Mouse (Mus musculus) MEL (cell line): ENCODE data around the gene Col6a4. TPM values are rescaled to one million over a fixed set of nuclear protein-coding genes. Genes with fewer than 3 reads are reported as not detected.

Source experiments
- DNase-seq: peaks from one replicate; pipeline ENCODE4 v3.0.0; 2011; ENCODE audit warnings: low read depth, low spot score
- H3K27ac ChIP-seq: 2 replicates; pipeline ENCODE4 v1.5.1; 2012; ENCODE audit warnings: low read depth, mild to moderate bottlenecking, control low read depth, low read length, moderate library complexity; ENCODE audit not compliant: control insufficient read depth
- H3K27me3 ChIP-seq, 2 experiments: fragments of 150-350 bp in 1 of 2; sonication (generic) in 1 of 2; 2 replicates each; pipeline ENCODE4 v1.6.1; 2012; ENCODE audit warnings: low read length in 2 of 2, mild to moderate bottlenecking in 2 of 2, improper control_type of control experiment in 1 of 2, moderate library complexity in 1 of 2; ENCODE audit not compliant: insufficient read depth in 2 of 2, control insufficient read depth in 1 of 2
- H3K36me3 ChIP-seq, 2 experiments: 2 replicates each; pipeline ENCODE4 v1.6.1; 2012 to 2014; ENCODE audit warnings: low read length in 2 of 2, improper control_type of control experiment in 1 of 2, inconsistent platforms in 1 of 2, mild to moderate bottlenecking in 1 of 2; ENCODE audit not compliant: insufficient read depth in 2 of 2, control insufficient read depth in 1 of 2
- H3K4me1 ChIP-seq, 2 experiments: fragments of 150-350 bp in 1 of 2; sonication (generic) in 1 of 2; 2 replicates each; pipeline ENCODE4 v1.6.1; 2012; ENCODE audit warnings: low read length in 2 of 2, improper control_type of control experiment in 1 of 2, mild to moderate bottlenecking in 1 of 2; ENCODE audit not compliant: insufficient read depth in 2 of 2, control insufficient read depth in 1 of 2
- H3K4me3 ChIP-seq, 2 experiments: fragments of 150-350 bp in 1 of 2; sonication (generic) in 1 of 2; 2 replicates each; pipeline ENCODE4 v1.5.1; 2012; ENCODE audit warnings: low read depth in 2 of 2, low read length in 2 of 2, mild to moderate bottlenecking in 2 of 2, moderate library complexity in 2 of 2, control low read depth in 1 of 2, improper control_type of control experiment in 1 of 2; ENCODE audit not compliant: control insufficient read depth in 1 of 2, insufficient read depth in 1 of 2
- H3K79me2 ChIP-seq: 2 replicates; pipeline ENCODE4 v1.6.1; 2012; ENCODE audit warnings: mild to moderate bottlenecking, low read length, moderate library complexity; ENCODE audit not compliant: control insufficient read depth, poor library complexity, insufficient read depth
- H3K9ac ChIP-seq: 2 replicates; pipeline ENCODE4 v1.6.1; 2012; ENCODE audit warnings: low read depth, mild to moderate bottlenecking, control low read depth, low read length, moderate library complexity; ENCODE audit not compliant: control insufficient read depth, poor library complexity, severe bottlenecking
- H3K9me3 ChIP-seq: fragments of 150-350 bp; sonication (generic); replicated peaks from 2 replicates; pipeline ENCODE4 v1.6.1; 2012; ENCODE audit warnings: mild to moderate bottlenecking, low read length, improper control_type of control experiment, moderate library complexity; ENCODE audit not compliant: insufficient read depth
- CTCF ChIP-seq, 3 experiments: IDR thresholded peaks in 2 of 3; conservative IDR thresholded peaks in 1 of 3; 2 replicates each; pipeline ENCODE4 v1.5.1; 2011 to 2012; ENCODE audit warnings: low read length in 3 of 3, low read depth in 2 of 3, mild to moderate bottlenecking in 2 of 3, improper control_type of control experiment in 1 of 3, inconsistent platforms in 1 of 3, mixed read lengths in 1 of 3, moderate library complexity in 1 of 3; ENCODE audit not compliant: control insufficient read depth in 1 of 3, insufficient read depth in 1 of 3, poor library complexity in 1 of 3, severe bottlenecking in 1 of 3
- HCFC1 ChIP-seq: IDR thresholded peaks from 2 replicates; pipeline ENCODE4 v1.6.1; 2012; ENCODE audit warnings: low read depth, mild to moderate bottlenecking, inconsistent platforms, low read length, improper control_type of control experiment, moderate library complexity
- MAFK ChIP-seq: IDR thresholded peaks from 2 replicates; pipeline ENCODE4 v1.6.1; 2011; ENCODE audit warnings: low read depth, mild to moderate bottlenecking, low read length, improper control_type of control experiment, borderline replicate concordance
- MXI1 ChIP-seq: IDR thresholded peaks from 2 replicates; pipeline ENCODE4 v1.6.1; 2011; ENCODE audit warnings: mild to moderate bottlenecking, low read depth, low read length, improper control_type of control experiment
- MYB ChIP-seq: IDR thresholded peaks from 2 replicates; pipeline ENCODE4 v1.6.1; 2011; ENCODE audit warnings: mild to moderate bottlenecking, low read depth, low read length, improper control_type of control experiment
- SMC3 ChIP-seq: IDR thresholded peaks from 2 replicates; pipeline ENCODE4 v1.6.1; 2011; ENCODE audit warnings: low read depth, low read length, improper control_type of control experiment
- TCF12 ChIP-seq: IDR thresholded peaks from 2 replicates; pipeline ENCODE4 v1.6.1; 2014; ENCODE audit warnings: low read depth, mild to moderate bottlenecking, inconsistent platforms, low read length, improper control_type of control experiment, moderate library complexity
- USF1 ChIP-seq: IDR thresholded peaks from 2 replicates; pipeline ENCODE4 v1.6.1; 2014; ENCODE audit warnings: low read depth, mild to moderate bottlenecking, inconsistent platforms, low read length, improper control_type of control experiment, moderate library complexity
- ZC3H11A ChIP-seq: IDR thresholded peaks from 2 replicates; pipeline ENCODE4 v1.6.1; 2012; ENCODE audit warnings: low read depth, mild to moderate bottlenecking, inconsistent platforms, low read length, improper control_type of control experiment
- ZMIZ1 ChIP-seq: IDR thresholded peaks from 2 replicates; pipeline ENCODE4 v1.6.1; 2012; ENCODE audit warnings: low read depth, mild to moderate bottlenecking, inconsistent platforms, low read length, improper control_type of control experiment, moderate library complexity
- polyA plus RNA-seq, 2 experiments: library from polyadenylated mRNA; stranded (reverse) in 1 of 2; unstranded in 1 of 2; fragments of >175 nt in 1 of 2; fragments of >200 nt in 1 of 2; gene quantifications; 2 replicates each; pipeline versions ENCODE4 v1.2.1 to v1.2.4; 2012; ENCODE audit warnings: low replicate concordance in 2 of 2, low read depth in 1 of 2; ENCODE audit not compliant: insufficient read length in 2 of 2, insufficient read depth in 1 of 2, missing spikeins in 1 of 2
- total RNA-seq: library from RNA; depleted of rRNA; stranded (reverse); fragments of 300-350 nt; gene quantifications from 2 replicates; pipeline ENCODE4 v1.2.3, GENCODE M21; 2012

The Col6a4 gene
- total and polyA plus RNA-seq, 3 experiments, result not detected

- Histone ChIP-seq H3K79me2 (no peaks in the 10 kb centered on the region), H3K9ac (no peak overlapping the region), H3K4me3 (no peak overlapping the region), H3K36me3 (no peaks in the 10 kb centered on the region), H3K27ac (no peak overlapping the region), H3K27me3 (no peaks in the 10 kb centered on the region), H3K4me1 (no peaks in the 10 kb centered on the region), H3K9me3 (no peaks in the 10 kb centered on the region)
- TF ChIP-seq ZMIZ1, result no peak
- TF ChIP-seq MYB, result no peak
- no peak for TF ChIP-seq ZC3H11A
- TF ChIP-seq MXI1, result no peak
- TF ChIP-seq MAFK, result no peak
- DNase-seq, result no peak
Measured at GRCm38 (mm10) chr9:106081528-106081927, 15.1 kb downstream of the Col6a4 start.

GRCm38 (mm10) chr9:106080261-106081033, 16.1 kb downstream of the Col6a4 start:
- H3K4me1 ChIP-seq, result no peaks in the 10 kb centered on the region
- no peaks in the 10 kb centered on the region for H3K36me3 ChIP-seq
- no peaks in the 10 kb centered on the region for H3K9me3 ChIP-seq
- no peaks in the 10 kb centered on the region for H3K79me2 ChIP-seq
- TF ChIP-seq CTCF (IDR thresholded peaks at IDR 0.05 in 2 of 3, conservative IDR thresholded peaks at IDR 0.05 in 1 of 3; ENCODE audit: control insufficient read depth in 1 of 3, insufficient read depth in 1 of 3, low read depth in 2 of 3, low read length in 3 of 3, poor library complexity in 1 of 3, severe bottlenecking in 1 of 3) (peak; percentile 27 to 46 (median 42); a peak in 5 of 6 replicates), HCFC1 (no peak), SMC3 (peak; percentile 38)
- no peaks in the 10 kb centered on the region for H3K27me3 ChIP-seq
- no peak overlapping the region for H3K27ac ChIP-seq
- peak; percentile 29 for DNase-seq
- H3K4me3 ChIP-seq, result no peak overlapping the region
- H3K9ac ChIP-seq, result no peak overlapping the region

- Histone ChIP-seq H3K79me2 (no peaks in the 10 kb centered on the region), H3K4me3 (no peak overlapping the region), H3K27ac (no peak overlapping the region), H3K4me1 (no peaks in the 10 kb centered on the region), H3K36me3 (no peaks in the 10 kb centered on the region), H3K9me3 (no peaks in the 10 kb centered on the region), H3K9ac (no peak overlapping the region), H3K27me3 (no peaks in the 10 kb centered on the region)
- TF ChIP-seq USF1, result no peak
- TF ChIP-seq TCF12, result no peak
- DNase-seq, result no peak
Measured at GRCm38 (mm10) chr9:106077953-106078352, 18.6 kb downstream of the Col6a4 start.
